In the genomic region with DNA sequence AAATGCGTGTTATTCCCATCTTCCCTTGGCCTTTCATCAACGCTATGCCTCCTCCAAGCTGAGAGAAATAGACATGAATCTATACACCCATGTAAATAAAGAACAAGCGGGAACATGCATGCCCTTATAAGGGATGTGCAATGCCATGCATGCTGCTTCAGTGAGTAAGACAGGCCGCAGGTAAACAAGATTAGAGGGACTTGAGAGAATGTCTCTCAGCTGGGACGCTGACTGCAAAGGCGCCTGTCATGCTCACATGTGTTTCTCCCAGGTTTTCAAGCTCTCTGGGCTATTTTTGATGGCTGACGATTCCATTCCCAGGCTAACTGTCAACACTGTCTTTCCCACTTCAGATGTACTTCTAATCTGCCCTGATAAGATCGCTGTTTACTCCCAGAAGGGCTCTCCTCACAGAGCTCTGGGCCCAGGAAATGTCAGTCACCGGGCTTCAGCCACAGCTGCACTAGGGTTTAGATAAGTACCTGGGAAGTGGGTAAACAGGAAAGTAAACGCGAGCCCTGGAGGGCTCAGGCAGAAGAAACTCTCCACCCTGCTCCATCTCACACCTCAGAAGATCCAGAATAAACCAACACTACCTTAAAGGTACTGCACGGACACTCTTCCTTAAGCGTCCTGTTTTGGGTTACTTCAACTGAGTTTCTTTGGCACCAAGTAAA, we compare ENCODE assay signal across 9 mouse cellular contexts. TPM values are rescaled to one million over a fixed set of nuclear protein-coding genes. Genes with fewer than 3 reads are reported as not detected.
DNase-seq lines count a peak whose midpoint lies in the region; ATAC-seq and TF ChIP-seq lines count a peak whose summit lies in the region.
"Had no signal": no experiment of that assay in that cellular context is flagged by ENCODE, and none has a peak within 500 bp of the region (broad histone marks: within the 10 kb centered on the region; RNA-seq: fewer than 3 reads in every experiment).

No protein-coding gene starts in this region.

- peak overlapping the region; percentile 71 for H3K4me2 ChIP-seq in kidney, postnatal 0 days (ENCODE audit: low read length)
- peak overlapping the region; percentile 63 for H3K4me2 ChIP-seq in forebrain, postnatal 0 days (ENCODE audit: low read depth)

- DNase-seq in kidney, postnatal 0 days (ENCODE audit: low spot score), result no peak
- DNase-seq in kidney, adult 11 months, result no peak
- no peak for DNase-seq in forebrain, postnatal 0 days
- peak; percentile 5 to 29 for DNase-seq in lung, postnatal 4 days
- peak; percentile 32 for DNase-seq in thymus, postnatal 4 days
- DNase-seq in cerebellum, postnatal 36 days, result no peak
- no peak for DNase-seq in T-cell, adult 2 months (ENCODE audit: low spot score)

- 50% methylated on average over 13 of the region's 13 CpGs for WGBS in kidney, postnatal 0 days
- 57% methylated on average over 13 of the region's 13 CpGs for WGBS in forebrain, postnatal 0 days

- H3K4me3 ChIP-seq in kidney, postnatal 0 days (replicated peaks; ENCODE audit: low read depth, low read length), result peak overlapping the region; percentile 30
- H3K4me3 ChIP-seq in forebrain, postnatal 0 days (ENCODE audit: low read depth, low read length), result peak overlapping the region; percentile 36

- no peak for ATAC-seq in kidney, postnatal 0 days (replicated peaks; ENCODE audit: low FRiP score, low read depth)
- ATAC-seq in forebrain, postnatal 0 days, result peak; percentile 27; the same call in 1 of the 2 replicates
- ATAC-seq in inflammation-experienced regulatory T-cells, adult 6 months, result peak; percentile 36

- 0 out of 2 replicates have a peak, but pooled peaks cover 4% of the 10 kb centered on the region for H3K4me1 ChIP-seq in kidney, postnatal 0 days (replicated peaks; ENCODE audit: insufficient read depth, low read length)
- H3K4me1 ChIP-seq in forebrain, postnatal 0 days (ENCODE audit: insufficient read depth), result no peaks in the 10 kb centered on the region

- no peak overlapping the region for H3K27ac ChIP-seq in kidney, postnatal 0 days
- H3K27ac ChIP-seq in forebrain, postnatal 0 days (ENCODE audit: low read depth, low read length), result no peak overlapping the region

- H3K36me3 ChIP-seq in kidney, postnatal 0 days (ENCODE audit: insufficient read depth, low read length), result no peaks in the 10 kb centered on the region
- no peaks in the 10 kb centered on the region for H3K36me3 ChIP-seq in forebrain, postnatal 0 days (ENCODE audit: insufficient read depth)

- TF ChIP-seq CTCF in kidney, postnatal 0 days (IDR thresholded peaks at IDR 0.05; ENCODE audit: low read depth), result no peak
- no peak for TF ChIP-seq CTCF in forebrain, postnatal 0 days (IDR thresholded peaks at IDR 0.05; ENCODE audit: low read depth)

- H3K9me3 ChIP-seq in kidney, postnatal 0 days (replicated peaks; ENCODE audit: low read length), result no peaks in the 10 kb centered on the region
- no peaks in the 10 kb centered on the region for H3K9me3 ChIP-seq in forebrain, postnatal 0 days (ENCODE audit: low read length)

- no peaks in the 10 kb centered on the region for H3K27me3 ChIP-seq in kidney, postnatal 0 days (ENCODE audit: insufficient read depth, low read length)
- no peaks in the 10 kb centered on the region for H3K27me3 ChIP-seq in forebrain, postnatal 0 days (ENCODE audit: insufficient read depth, low read length)

- H3K9ac ChIP-seq in kidney, postnatal 0 days (ENCODE audit: low read depth, low read length), result no peak overlapping the region
- no peak overlapping the region for H3K9ac ChIP-seq in forebrain, postnatal 0 days

RNA-seq across cellular contexts. Expression of gene Atp6ap1l, which starts 19.2 kb away (rescaled TPM):
- 0.21 TPM in 1 of 2 replicates, not detected in the other for polyA plus RNA-seq in kidney, postnatal 0 days (2015; fragmentation: Nextera tagmentation; extraction: Ambion mirVana)
- 7.5 and 8.2 TPM in 2 replicates for total RNA-seq in forebrain, postnatal 0 days (2014; rRNA removed)
- 7.4 and 10.0 TPM in 2 replicates for polyA plus RNA-seq in forebrain, postnatal 0 days (2015; fragmentation: Nextera tagmentation; extraction: Ambion mirVana)
- polyA plus RNA-seq in inflammation-experienced regulatory T-cells, adult 6 months (2017; shearing (Covaris generic)), result not detected
- polyA plus RNA-seq: large intestine, adult 2 months had no signal

RNA-seq across cellular contexts. Expression of gene Rps23, which starts 36.8 kb away (rescaled TPM):
- polyA plus RNA-seq in kidney, postnatal 0 days (2015; fragmentation: Nextera tagmentation; extraction: Ambion mirVana), result 334 and 356 TPM in 2 replicates
- total RNA-seq in forebrain, postnatal 0 days (2014; rRNA removed), result 493 and 1,038 TPM in 2 replicates
- polyA plus RNA-seq in forebrain, postnatal 0 days (2015; fragmentation: Nextera tagmentation; extraction: Ambion mirVana), result 145 and 199 TPM in 2 replicates
- 1,000 to 10,000 TPM in 2 of 3 experiments, 100 to 1,000 TPM in 1; 794 to 1,408 (median 1,278) TPM for polyA plus RNA-seq in inflammation-experienced regulatory T-cells, adult 6 months (2017; shearing (Covaris generic))

Comparison
In these comparisons a context has a peak if more than half of its experiments do, and no peak if none do; other contexts are left out.
1. DNase-seq: peak in lung, postnatal 4 days (2 of 2) and thymus, postnatal 4 days (single experiment); none in kidney, postnatal 0 days (single experiment), kidney, adult 11 months (single experiment), forebrain, postnatal 0 days (single experiment), cerebellum, postnatal 36 days (0 of 2) and T-cell, adult 2 months (single experiment).